Mouse (Mus musculus) liver, adult 2 months (tissue): Measurements from ENCODE around the gene Gm38431. TPM values are rescaled to one million over a fixed set of nuclear protein-coding genes. Genes with fewer than 3 reads are reported as not detected.
"Not testable (repeated sequence)": the region's sequence is repeated elsewhere in the genome, so short reads cannot be mapped to it uniquely, and the experiment has no call there.

Experiments
- DNase-seq: peaks from one replicate; pipeline ENCODE4 v3.0.0-alpha.2; 2011; ENCODE audit warnings: low read depth, low spot score; ENCODE audit errors: extremely low read depth
- H3K27ac ChIP-seq: fragments of 200-500 bp; replicated peaks from 2 replicates; pipeline ENCODE4 v1.5.1; 2012; ENCODE audit warnings: low read depth, mild to moderate bottlenecking, control low read depth, inconsistent platforms, low read length; ENCODE audit not compliant: insufficient read depth
- H3K27me3 ChIP-seq: fragments of 200-500 bp; 2 replicates; pipeline ENCODE4 v1.6.1; 2012; ENCODE audit warnings: mild to moderate bottlenecking, moderate library complexity, low read length, inconsistent platforms; ENCODE audit not compliant: control insufficient read depth, insufficient read depth
- H3K36me3 ChIP-seq: fragments of 200-500 bp; 2 replicates; pipeline ENCODE4 v1.6.1; 2012; ENCODE audit warnings: low read length, inconsistent platforms; ENCODE audit not compliant: control insufficient read depth, insufficient read depth
- H3K4me1 ChIP-seq: fragments of 200-500 bp; 2 replicates; pipeline ENCODE4 v1.6.1; 2011; ENCODE audit warnings: low read length; ENCODE audit not compliant: control insufficient read depth, insufficient read depth
- H3K4me3 ChIP-seq: fragments of 200-500 bp; 2 replicates; pipeline ENCODE4 v1.5.1; 2011; ENCODE audit warnings: low read depth, mild to moderate bottlenecking, control low read depth, low read length, moderate library complexity; ENCODE audit not compliant: insufficient read depth
- H3K79me2 ChIP-seq: fragments of 200-500 bp; 2 replicates; pipeline ENCODE4 v1.6.1; 2012; ENCODE audit warnings: inconsistent platforms, mild to moderate bottlenecking, low read length, moderate library complexity; ENCODE audit not compliant: control insufficient read depth, insufficient read depth
- H3K9ac ChIP-seq: fragments of 200-500 bp; 2 replicates; pipeline ENCODE4 v1.6.1; 2012; ENCODE audit warnings: low read depth, mild to moderate bottlenecking, control low read depth, inconsistent platforms, low read length
- CTCF ChIP-seq: fragments of 200-500 bp; IDR thresholded peaks from 2 replicates; pipeline ENCODE4 v1.5.1; 2011; ENCODE audit warnings: low read depth, low read length, control low read depth
- POLR2A ChIP-seq: fragments of 200-500 bp; IDR thresholded peaks from 2 replicates; pipeline ENCODE4 v1.6.1; 2011; ENCODE audit warnings: low read length, control low read depth; ENCODE audit not compliant: insufficient read depth; ENCODE audit errors: extremely low read depth
- whole genome bisulfite sequencing: fragments of 180-500 bp; shearing (Covaris S2); methylation state at CpG from one replicate; pipeline ENCODE4 v1.1.7; 2018; 5-methylcytosine and 5-hydroxymethylcytosine counted together
- polyA plus RNA-seq: library from polyadenylated mRNA; depleted of rRNA; stranded (reverse); fragments of >200 nt; gene quantifications from 2 replicates; pipeline ENCODE4 v1.2.3, GENCODE M21; 2012
- total RNA-seq: library from RNA; depleted of rRNA; stranded (reverse); fragments of >200 nt; gene quantifications from 2 replicates; pipeline ENCODE4 v1.2.3, GENCODE M21; 2014

Gene Gm38431
- total and polyA plus RNA-seq, 2 experiments: 2.5 to 5.8 TPM

- peak overlapping the region; percentile 89 for H3K9ac ChIP-seq
- peak overlapping the region; percentile 88 for H3K4me3 ChIP-seq
- 8% methylated on average over 4 of the region's 4 CpGs for WGBS
- peaks cover 7% of the 10 kb centered on the region for H3K4me1 ChIP-seq
- TF ChIP-seq POLR2A (no peak), CTCF (no peak)
- no peaks in the 10 kb centered on the region for H3K27me3 ChIP-seq
- H3K79me2 ChIP-seq: 0 out of 2 replicates have a peak, but pooled peaks cover 4% of the 10 kb centered on the region
- no peak overlapping the region for H3K27ac ChIP-seq
- peaks cover 5% of the 10 kb centered on the region; the same call in 1 of the 2 replicates for H3K36me3 ChIP-seq
- DNase-seq: no peak
These were observed 19.2 kb downstream of the Gm38431 start for GRCm38 (mm10) chr9:21072641-21073040.

- no peak within 1 kb of the TSS for H3K9ac ChIP-seq
- WGBS: 85% methylated on average over 27 of the region's 27 CpGs
- TF ChIP-seq POLR2A: no peak
- no peak for TF ChIP-seq CTCF
- H3K27ac ChIP-seq: no peak within 1 kb of the TSS
- H3K4me3 ChIP-seq: no peak within 1 kb of the TSS
- H3K4me1 ChIP-seq: no peaks in the 10 kb centered on the region
- no peaks in the 10 kb centered on the region for H3K27me3 ChIP-seq
- no peaks in the 10 kb centered on the region for H3K79me2 ChIP-seq
- DNase-seq: no peak
- no peaks in the 10 kb centered on the region for H3K36me3 ChIP-seq
These were observed 24.7 kb downstream of the Gm38431 start, which contains the start of gene Zglp1 for GRCm38 (mm10) chr9:21067006-21067684. Zglp1 (minus strand) TSS chr9:21067093.

- Histone ChIP-seq H3K79me2 (no peaks in the 10 kb centered on the region), H3K27ac (no peak overlapping the region), H3K27me3 (no peaks in the 10 kb centered on the region), H3K36me3 (no peaks in the 10 kb centered on the region), H3K4me1 (no peaks in the 10 kb centered on the region), H3K9ac (no peak overlapping the region), H3K4me3 (no peak overlapping the region)
- DNase-seq: no peak
- TF ChIP-seq CTCF: no peak
- no peak for TF ChIP-seq POLR2A
- 80% methylated on average over 2 of the region's 2 CpGs for WGBS
These were observed 28.9 kb downstream of the Gm38431 start for GRCm38 (mm10) chr9:21062928-21063327.

- DNase-seq: no peak
- H3K4me1 ChIP-seq: no peaks in the 10 kb centered on the region
- WGBS: 80% methylated on average over 10 of the region's 10 CpGs
These were observed 40.2 kb downstream of the Gm38431 start for GRCm38 (mm10) chr9:21051578-21051977.

GRCm38 (mm10) chr9:21045235-21045634 is 46.6 kb downstream of the Gm38431 start:
- 78% methylated on average over 3 of the region's 3 CpGs for WGBS
- H3K27ac ChIP-seq: no peak overlapping the region
- TF ChIP-seq CTCF: no peak
- no peak for TF ChIP-seq POLR2A

More at GRCm38 (mm10) chr9:21051578-21051977, 40.2 kb downstream of the Gm38431 start:
- no peak overlapping the region for H3K9ac ChIP-seq
- H3K36me3 ChIP-seq: no peaks in the 10 kb centered on the region
- no peaks in the 10 kb centered on the region for H3K79me2 ChIP-seq
- no peak overlapping the region for H3K4me3 ChIP-seq
- H3K27me3 ChIP-seq: no peaks in the 10 kb centered on the region
- H3K27ac ChIP-seq: no peak overlapping the region
- TF ChIP-seq POLR2A (no peak), CTCF (no peak)

GRCm38 (mm10) chr9:21044785-21045184 is 47.0 kb downstream of the Gm38431 start:
- H3K9ac ChIP-seq, H3K36me3 ChIP-seq, H3K4me3 ChIP-seq, DNase-seq, H3K4me1 ChIP-seq, H3K27ac ChIP-seq, H3K79me2 ChIP-seq, H3K27me3 ChIP-seq: not testable (repeated sequence)
- 72% methylated on average over 1 of the region's 1 CpGs for WGBS

More at GRCm38 (mm10) chr9:21045235-21045634, 46.6 kb downstream of the Gm38431 start:
- DNase-seq: no peak
- H3K9ac ChIP-seq: no peak overlapping the region
- H3K36me3 ChIP-seq: no peaks in the 10 kb centered on the region
- H3K27me3 ChIP-seq: no peaks in the 10 kb centered on the region
- H3K4me1 ChIP-seq: no peaks in the 10 kb centered on the region
- H3K79me2 ChIP-seq: no peaks in the 10 kb centered on the region
- H3K4me3 ChIP-seq: no peak overlapping the region
